Mouse (Mus musculus) embryo, embryonic 11.5 days (tissue): ENCODE data around the gene Gpx4.
A peak's percentile ranks its signal among the peaks of the same experiment; 100 is the strongest.

Experiments
- DNase-seq: peaks from one replicate; pipeline ENCODE4 v3.0.0-alpha.2; 2012; ENCODE audit warnings: low read depth, low spot score

The Gpx4 gene

GRCm38 (mm10) chr10:80072623-80073489, 25.9 kb downstream of the Gpx4 start:
- DNase-seq = no peak

- DNase-seq = no peak
These were observed 28.0 kb downstream of the Gpx4 start for GRCm38 (mm10) chr10:80074813-80075601.

GRCm38 (mm10) chr10:80075924-80076323, 29.0 kb downstream of the Gpx4 start:
- no peak for DNase-seq

GRCm38 (mm10) chr10:80076386-80076785, 29.4 kb downstream of the Gpx4 start:
- DNase-seq = no peak

GRCm38 (mm10) chr10:80077312-80077711, 30.3 kb downstream of the Gpx4 start:
- no peak for DNase-seq

GRCm38 (mm10) chr10:80078366-80078765, 31.4 kb downstream of the Gpx4 start:
- no peak for DNase-seq

GRCm38 (mm10) chr10:80080396-80081070, 33.6 kb downstream of the Gpx4 start:
- no peak for DNase-seq

GRCm38 (mm10) chr10:80081075-80081474, 34.1 kb downstream of the Gpx4 start:
- no peak for DNase-seq

- no peak for DNase-seq
These were observed 38.0 kb downstream of the Gpx4 start for GRCm38 (mm10) chr10:80084817-80085487.

- DNase-seq = no peak
These were observed 39.9 kb downstream of the Gpx4 start for GRCm38 (mm10) chr10:80086847-80087246.

GRCm38 (mm10) chr10:80087483-80087882, 40.5 kb downstream of the Gpx4 start:
- no peak for DNase-seq

GRCm38 (mm10) chr10:80089146-80089545, 42.2 kb downstream of the Gpx4 start:
- no peak for DNase-seq

- DNase-seq = no peak
These were observed 44.6 kb downstream of the Gpx4 start for GRCm38 (mm10) chr10:80091527-80091926.

- DNase-seq = no peak
These were observed 45.7 kb downstream of the Gpx4 start for GRCm38 (mm10) chr10:80092690-80093089.

- no peak for DNase-seq
These were observed 47.1 kb downstream of the Gpx4 start for GRCm38 (mm10) chr10:80094085-80094484.

- DNase-seq = no peak
These were observed 47.7 kb downstream of the Gpx4 start for GRCm38 (mm10) chr10:80094684-80095083.

GRCm38 (mm10) chr10:80095547-80095946, 48.6 kb downstream of the Gpx4 start:
- DNase-seq = no peak

- DNase-seq = no peak
These were observed 50.3 kb downstream of the Gpx4 start for GRCm38 (mm10) chr10:80097275-80097674.

GRCm38 (mm10) chr10:80098630-80099029, 51.7 kb downstream of the Gpx4 start:
- DNase-seq = no peak

- no peak for DNase-seq
These were observed 54.0 kb downstream of the Gpx4 start for GRCm38 (mm10) chr10:80100982-80101381.

GRCm38 (mm10) chr10:80102216-80102915, 55.4 kb downstream of the Gpx4 start:
- peak; percentile 76 for DNase-seq
